Mouse (Mus musculus) kidney, adult 18-20 months (tissue): ENCODE measurements at regions not wholly inside any gene's neighbourhood (a gene's known extent, or its start where the extent isn't known, plus 50 kb on each side); places are given as distances from the start of the nearest gene placed in this dataset.
A peak's percentile ranks its signal among the peaks of the same experiment; 100 is the strongest.

Source experiments
- DNase-seq: peaks from one replicate; pipeline ENCODE4 v3.0.0; 2021

DNA sequence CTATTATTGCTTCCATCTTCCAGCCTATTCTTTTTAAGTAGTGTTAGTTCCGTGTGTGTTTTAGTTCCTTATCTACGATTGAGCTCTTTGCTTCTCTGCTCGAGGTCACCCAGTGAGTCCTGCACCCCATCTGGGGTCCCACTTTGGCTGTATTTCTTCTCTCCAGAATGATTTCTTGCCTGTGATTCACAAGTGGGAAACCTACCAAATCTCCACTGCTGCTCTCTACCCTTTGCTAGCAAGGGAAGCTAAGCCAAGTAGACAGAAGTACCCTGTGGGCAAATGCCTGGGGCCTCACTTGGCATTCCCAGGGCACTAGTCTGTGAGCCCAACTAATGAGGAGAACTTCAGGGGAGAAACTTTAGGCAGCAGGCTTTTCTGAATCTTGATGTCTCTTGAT is 142.5 kb upstream of the Slc30a5 start:
- DNase-seq: no peak

DNA sequence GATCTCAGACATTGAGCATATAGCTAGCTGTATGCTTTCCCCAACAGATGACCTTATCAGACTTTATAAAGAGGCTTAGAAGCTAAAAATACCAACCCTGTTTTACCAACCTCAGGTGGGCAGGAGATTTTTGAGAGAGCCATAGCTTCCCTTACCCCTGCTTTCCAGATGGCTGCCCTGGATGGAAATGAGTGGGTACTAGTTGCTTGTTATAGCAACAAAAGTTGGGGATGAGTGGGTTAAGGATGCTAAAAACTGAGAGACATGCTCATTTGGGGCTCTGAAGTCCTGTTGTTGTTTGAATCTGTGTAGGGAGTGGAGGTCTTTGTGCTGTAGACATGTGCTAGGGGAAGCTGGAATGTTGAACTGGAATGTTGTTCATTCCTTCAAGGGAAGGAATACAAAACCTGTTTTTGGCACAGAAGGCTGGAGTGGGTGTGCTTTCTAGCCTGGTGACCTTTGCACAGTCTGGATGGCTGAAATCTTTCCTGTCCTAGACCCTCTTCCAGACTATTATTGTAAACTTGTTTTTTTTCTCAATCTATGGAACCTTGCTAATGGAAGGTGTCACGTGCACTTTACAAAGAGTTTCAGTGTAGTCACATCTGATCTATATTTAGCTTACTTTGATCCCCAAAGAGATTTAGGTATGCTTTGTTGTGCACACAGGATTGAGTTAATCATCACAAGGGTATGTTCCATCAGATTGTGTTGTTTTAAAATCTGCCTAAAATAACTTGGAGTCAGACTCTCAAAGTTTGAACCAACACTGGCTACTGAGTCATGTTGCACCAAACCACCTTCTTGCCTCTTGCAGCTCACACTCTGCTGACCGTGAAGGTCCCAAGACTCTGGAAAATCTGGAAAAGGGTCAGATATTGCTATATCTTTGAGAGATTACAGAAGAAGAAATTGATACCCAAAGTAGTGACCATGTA is 138.1 kb upstream of the Slc30a5 start:
- peak; percentile 13 for DNase-seq

DNA sequence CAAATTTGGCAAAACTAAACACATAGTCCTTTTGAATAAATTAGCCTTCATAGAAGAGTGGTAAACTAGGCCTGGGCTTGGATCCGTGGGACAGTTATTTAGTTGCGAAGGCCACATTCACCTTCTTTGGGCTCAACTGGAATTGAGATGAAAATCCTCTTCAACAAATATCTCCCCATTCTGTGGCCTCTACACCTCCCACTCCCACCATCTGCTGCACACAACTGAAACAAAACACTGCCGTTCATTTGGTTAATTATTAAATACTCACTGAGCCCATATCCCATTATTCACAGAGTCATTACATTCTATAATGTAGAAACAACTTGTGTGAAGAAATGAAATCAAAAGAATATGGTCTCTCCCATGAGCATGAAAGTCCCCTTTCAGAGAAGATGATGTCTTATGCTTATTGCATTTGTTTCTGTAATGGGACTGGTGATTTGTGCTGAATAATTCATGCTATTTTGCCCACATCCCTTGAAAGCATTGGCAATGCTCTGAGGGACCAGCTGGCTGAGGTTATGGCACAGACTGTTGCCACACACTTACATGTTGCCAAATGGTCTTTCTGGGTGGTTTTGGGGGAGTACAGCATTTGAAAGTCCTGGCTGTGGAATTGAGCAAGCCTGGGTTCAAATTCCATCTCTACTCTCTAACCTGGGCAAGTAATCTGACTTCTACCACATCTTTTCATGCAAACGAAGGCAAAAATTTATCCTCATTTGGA is 129.7 kb upstream of the Slc30a5 start:
- DNase-seq: no peak

GRCm38 (mm10) chr13:100954598-100955251 is 121.5 kb upstream of the Slc30a5 start:
- DNase-seq: no peak

DNA sequence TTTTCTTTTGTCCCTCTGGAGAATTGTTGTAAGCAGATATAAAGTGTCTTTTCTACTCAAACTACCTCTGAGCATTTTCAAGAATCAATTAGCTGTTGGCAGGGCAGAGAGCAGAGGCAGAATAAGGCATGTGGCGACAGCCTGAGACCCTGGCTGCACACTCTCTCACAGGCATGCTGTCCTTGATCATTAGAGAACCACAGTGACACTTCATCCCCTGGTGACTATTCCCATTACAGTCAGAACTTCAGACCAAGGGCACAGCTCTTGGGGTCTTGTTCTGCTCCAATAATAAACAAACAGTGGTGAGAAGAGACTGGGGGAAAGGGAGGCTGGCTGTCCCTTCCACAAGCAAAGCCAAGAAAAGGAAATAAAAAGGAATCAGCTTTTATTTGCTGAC is 120.9 kb upstream of the Slc30a5 start:
- no peak for DNase-seq

DNA sequence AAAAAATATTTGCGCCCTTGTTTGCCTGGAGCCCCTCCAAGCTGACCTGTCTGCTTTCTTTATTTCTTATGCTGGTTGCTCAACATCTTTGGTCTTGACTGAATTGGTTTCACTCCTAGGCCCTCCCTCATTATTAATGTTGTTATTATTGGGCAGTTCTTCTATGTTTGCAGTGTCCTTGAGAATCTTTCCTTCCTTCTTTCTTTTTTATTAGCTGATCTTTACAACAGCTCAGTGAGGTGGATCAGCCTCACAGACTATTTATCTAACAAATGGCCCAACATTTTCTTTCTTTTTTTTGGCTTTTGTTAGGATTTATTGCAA is 117.9 kb upstream of the Slc30a5 start:
- DNase-seq: no peak

- no peak for DNase-seq
These were observed 117.3 kb upstream of the Slc30a5 start for GRCm38 (mm10) chr13:100950348-100951184.

- DNase-seq: no peak
These were observed 110.1 kb upstream of the Slc30a5 start for GRCm38 (mm10) chr13:100943206-100943848.

DNA sequence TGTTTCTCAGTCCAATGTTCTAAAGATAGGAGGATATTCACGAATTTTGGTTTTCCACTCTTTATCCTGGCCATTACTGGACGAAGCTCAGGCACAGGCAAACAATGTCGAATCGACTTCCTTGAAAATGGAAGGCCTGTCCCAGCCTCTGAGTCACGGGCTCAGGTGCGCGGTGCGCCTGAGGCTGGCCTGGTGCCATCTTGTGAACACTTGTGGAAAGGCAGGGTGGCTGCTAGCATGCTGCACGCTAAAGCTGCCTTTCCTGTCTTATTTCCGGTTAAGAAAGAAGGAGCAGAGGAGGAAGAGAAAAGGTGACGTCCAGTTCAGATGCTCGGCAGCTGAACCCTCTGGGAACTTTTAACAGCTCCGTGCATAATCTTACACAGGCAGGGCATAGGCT is 107.6 kb upstream of the Slc30a5 start:
- DNase-seq: no peak

DNA sequence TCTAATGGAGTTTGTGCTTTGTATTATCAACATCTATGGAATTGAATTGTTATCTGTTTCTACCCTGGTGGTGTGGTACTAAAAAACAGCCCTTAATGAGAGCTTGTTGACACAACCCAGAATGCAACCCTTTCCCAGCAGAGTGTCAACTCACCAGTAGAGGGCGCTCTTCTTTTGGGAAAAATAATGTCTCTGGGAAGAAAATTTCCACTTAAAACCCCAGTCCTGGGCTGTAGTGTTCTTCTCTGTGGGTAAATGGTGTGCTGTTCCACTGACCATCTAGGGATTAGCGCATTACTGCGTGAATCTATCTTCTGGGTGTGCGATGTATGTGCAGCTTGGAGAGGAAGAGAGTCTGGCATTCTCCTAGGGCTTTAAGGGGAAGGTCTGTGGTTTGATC is 106.5 kb upstream of the Slc30a5 start:
- DNase-seq: peak; percentile 58

- no peak for DNase-seq
These were observed 100.0 kb upstream of the Slc30a5 start for GRCm38 (mm10) chr13:100933265-100933664.

DNA sequence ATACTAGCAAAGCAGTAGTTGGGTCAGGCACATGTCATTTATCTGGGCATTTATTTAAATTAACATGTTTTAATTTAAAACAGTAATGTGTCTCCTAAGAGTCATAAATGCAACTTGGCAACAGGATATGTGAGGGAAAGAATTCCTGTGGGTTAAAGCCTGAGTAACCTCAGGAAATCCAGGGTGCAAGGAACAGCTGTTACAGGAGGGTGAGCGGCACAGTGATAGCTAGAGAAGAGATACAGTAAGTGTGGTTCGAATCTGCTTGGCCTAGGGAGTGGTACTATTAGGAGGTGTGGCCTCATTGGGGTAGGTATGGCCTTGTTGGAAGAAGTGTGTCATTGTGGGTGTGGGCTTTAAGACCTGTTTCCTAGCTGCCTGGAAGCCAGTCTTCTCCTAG is 66.3 kb upstream of the Slc30a5 start:
- no peak for DNase-seq

GRCm38 (mm10) chr13:100893871-100894270 is 60.6 kb upstream of the Slc30a5 start:
- DNase-seq: no peak

DNA sequence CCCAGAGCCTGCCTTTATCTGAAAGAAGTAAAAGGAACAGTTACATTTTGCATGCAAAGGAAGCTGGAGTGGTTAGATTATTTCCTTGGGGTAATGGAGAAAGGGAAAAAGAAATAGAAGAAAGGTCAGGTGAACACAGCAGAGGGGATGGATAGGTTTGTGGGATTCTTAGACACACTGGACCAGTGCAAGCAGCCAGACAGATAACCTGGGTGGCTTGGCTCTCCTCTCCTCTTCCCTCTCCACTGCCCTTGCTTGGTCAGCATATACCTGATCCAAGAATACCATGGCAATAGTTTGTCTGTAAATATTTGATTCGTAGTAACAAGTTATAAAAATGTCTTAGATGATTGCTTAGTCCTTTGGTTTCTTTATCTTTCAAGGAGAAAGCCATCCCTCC is 59.9 kb upstream of the Slc30a5 start:
- DNase-seq: no peak

DNA sequence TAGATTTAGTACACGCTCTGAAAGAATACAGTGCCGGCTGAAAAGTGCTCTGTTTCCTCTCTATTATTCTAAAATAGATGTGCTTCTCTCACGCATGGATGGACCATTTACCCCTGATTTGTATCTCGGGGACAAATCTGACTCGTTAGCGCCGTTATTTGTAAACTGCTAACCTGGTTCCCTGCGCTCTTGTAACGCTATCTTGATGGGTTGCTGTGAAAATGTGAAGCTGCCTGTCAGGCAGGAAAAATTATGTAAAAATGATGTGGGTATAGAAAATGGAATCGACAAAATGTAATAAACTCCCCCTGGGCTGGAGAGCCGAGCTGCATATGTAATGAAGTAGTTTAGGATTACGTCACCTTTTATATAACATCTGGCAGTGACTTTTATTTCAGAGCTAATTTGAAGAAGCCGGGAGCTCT is 59.4 kb upstream of the Slc30a5 start:
- DNase-seq: peak; percentile 3

DNA sequence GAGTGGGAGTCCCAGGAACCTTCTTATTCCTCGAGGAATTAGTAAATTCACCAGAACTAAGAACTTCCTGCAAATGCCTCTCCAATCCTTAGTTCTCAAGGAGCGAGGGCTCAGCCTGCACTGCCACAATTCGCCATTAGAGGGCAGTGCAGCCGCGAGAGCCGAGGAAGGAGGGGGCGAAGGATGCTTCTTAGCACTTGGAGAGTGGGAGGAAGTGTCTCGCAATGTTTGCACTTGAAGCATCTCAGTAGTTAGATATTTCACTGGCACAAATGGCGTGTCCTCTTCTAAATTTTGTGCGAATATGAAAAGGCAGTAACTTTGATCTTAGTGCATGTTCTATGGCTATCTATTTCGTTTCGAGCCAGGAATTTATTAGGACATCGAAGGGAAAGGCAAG is 59.0 kb upstream of the Slc30a5 start:
- DNase-seq: peak; percentile 74

- no peak for DNase-seq
These were observed 57.2 kb upstream of the Slc30a5 start for GRCm38 (mm10) chr13:100890457-100890856.

GRCm38 (mm10) chr13:100888481-100888880 is 55.3 kb upstream of the Slc30a5 start:
- no peak for DNase-seq

- no peak for DNase-seq
These were observed 50.5 kb upstream of the Slc30a5 start for GRCm38 (mm10) chr13:100883711-100884110.
